Mouse (Mus musculus) CD4-positive, CD25-positive, alpha-beta regulatory T cell, adult 4 months (primary cell): ENCODE measurements around the gene Lmna. TPM values are rescaled to one million over a fixed set of nuclear protein-coding genes. Genes with fewer than 3 reads are reported as not detected.

Source experiments
- ATAC-seq: one replicate; pipeline ENCODE4 v1.8.0; 2017
- polyA plus RNA-seq, 2 experiments: library from polyadenylated mRNA; unstranded; fragments of 100-300 nt; shearing (Covaris generic); gene quantifications; one replicate each; pipeline ENCODE4 v1.2.1; 2017

Lmna gene
- polyA plus RNA-seq, 2 experiments from 2014 or later, result 5.0 to 5.1 TPM

GRCm38 (mm10) chr3:88442488-88442887 is 67.3 kb downstream of the Lmna start:
- no peak for ATAC-seq

GRCm38 (mm10) chr3:88440500-88441381 is 69.0 kb downstream of the Lmna start:
- peak; percentile 77 for ATAC-seq

DNA sequence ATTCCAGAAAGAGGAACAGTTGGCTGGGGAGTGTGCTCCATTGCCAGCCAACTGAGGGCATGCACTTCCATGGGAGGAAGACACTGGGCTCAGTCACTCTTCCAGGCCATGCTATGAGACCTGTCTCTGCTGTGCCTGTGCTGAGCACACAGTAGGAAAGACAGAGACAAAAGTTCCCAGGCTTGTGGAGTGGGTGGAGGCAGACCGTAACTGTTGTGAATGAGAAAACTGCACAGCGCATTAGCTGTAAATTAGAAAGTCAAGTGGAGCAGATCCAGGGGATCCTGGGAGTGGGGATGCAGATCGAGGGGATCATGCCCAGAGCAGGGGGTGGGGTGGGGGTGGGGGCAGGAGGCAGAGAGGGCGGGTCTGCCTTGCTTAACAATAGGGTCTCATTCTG is 70.2 kb downstream of the Lmna start:
- no peak for ATAC-seq

- ATAC-seq, result no peak
Measured at GRCm38 (mm10) chr3:88437454-88437853, 72.3 kb downstream of the Lmna start.

GRCm38 (mm10) chr3:88436395-88437201 is 73.2 kb downstream of the Lmna start:
- no peak for ATAC-seq

DNA sequence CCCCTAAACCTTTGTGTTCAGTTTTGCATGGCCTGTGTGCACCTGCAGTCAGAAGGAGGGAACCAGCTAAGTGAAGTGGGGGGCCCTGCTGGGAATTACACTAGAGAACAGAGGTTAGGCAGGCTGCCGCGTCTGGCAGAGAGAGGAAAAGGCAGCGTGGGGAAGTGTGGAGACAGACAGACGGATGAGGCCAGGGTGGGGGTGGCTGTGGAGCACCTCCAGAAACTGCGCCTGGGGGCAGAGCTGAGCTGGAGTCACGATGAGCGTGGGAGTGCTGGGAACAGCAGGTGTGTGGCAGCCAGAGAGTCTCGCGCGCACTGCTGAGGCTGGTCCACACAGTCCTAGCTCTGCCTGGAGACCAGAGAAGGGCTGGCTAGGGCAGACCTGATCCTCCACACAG is 74.2 kb downstream of the Lmna start:
- no peak for ATAC-seq

Other genes starting within 250 kb of the Lmna start
- not detected for gene Gm38392, start 222.7 kb downstream of the Lmna start, polyA plus RNA-seq
- gene Tsacc, start 213.0 kb downstream of the Lmna start, polyA plus RNA-seq, result 1 to 10 TPM; 5.8 to 7.7 TPM
- gene Cct3, start 212.8 kb downstream of the Lmna start, polyA plus RNA-seq, result 100 to 1,000 TPM; 189 to 216 TPM
- gene Glmp, start 184.9 kb downstream of the Lmna start, polyA plus RNA-seq, result 100 to 1,000 TPM; 370 to 504 TPM
- 1 to 10 TPM; 1.1 to 2.2 TPM for gene Tmem79, start 173.8 kb downstream of the Lmna start, polyA plus RNA-seq
- gene Smg5, start 173.7 kb downstream of the Lmna start, polyA plus RNA-seq, result 10 to 100 TPM; 24.2 to 34.9 TPM
- not detected for gene Paqr6, start 145.4 kb downstream of the Lmna start, polyA plus RNA-seq
- gene Bglap3, start 137.2 kb downstream of the Lmna start, polyA plus RNA-seq, result not detected
- not detected for gene Bglap2, start 131.3 kb downstream of the Lmna start, polyA plus RNA-seq
- not detected for gene Bglap, start 125.5 kb downstream of the Lmna start, polyA plus RNA-seq
- gene Pmf1, start 99.6 kb downstream of the Lmna start, polyA plus RNA-seq, result 10 to 100 TPM; 37.2 to 52.9 TPM
- gene Slc25a44, start 84.8 kb downstream of the Lmna start, polyA plus RNA-seq, result 10 to 100 TPM; 17.5 to 18.5 TPM
- gene Sema4a, start 48.8 kb downstream of the Lmna start, polyA plus RNA-seq, result 10 to 100 TPM; 17.6 to 32.8 TPM
- gene Mex3a, start 22.4 kb upstream of the Lmna start, polyA plus RNA-seq, result 1 to 10 TPM in 1 of 2 experiments, under 1 TPM in 1; 0.60 to 1.5 TPM
- not detected for gene Rab25, start 38.3 kb upstream of the Lmna start, polyA plus RNA-seq
- 100 to 1,000 TPM; 197 to 234 TPM for gene Lamtor2, start 43.1 kb upstream of the Lmna start, polyA plus RNA-seq
- 10 to 100 TPM; 11.9 to 12.0 TPM for gene Ubqln4, start 43.8 kb upstream of the Lmna start, polyA plus RNA-seq
- 100 to 1,000 TPM; 160 to 161 TPM for gene Ssr2, start 65.9 kb upstream of the Lmna start, polyA plus RNA-seq
- 10 to 100 TPM; 36.5 to 48.6 TPM for gene Arhgef2, start 96.0 kb upstream of the Lmna start, polyA plus RNA-seq
- under 1 TPM in 1 of 2 experiments, not detected in 1; 0.26 TPM for gene Rxfp4, start 143.2 kb upstream of the Lmna start, polyA plus RNA-seq
- gene Khdc4, start 175.8 kb upstream of the Lmna start, polyA plus RNA-seq, result 10 to 100 TPM; 49.8 to 50.2 TPM
- gene Rit1, start 206.9 kb upstream of the Lmna start, polyA plus RNA-seq, result 10 to 100 TPM; 28.1 to 36.1 TPM